Mouse (Mus musculus): Measurements from ENCODE around the gene Trappc2l.
"Not testable (repeated sequence)": the region's sequence is repeated elsewhere in the genome, so short reads cannot be mapped to it uniquely, and the experiment has no call there.

Trappc2l gene

DNA sequence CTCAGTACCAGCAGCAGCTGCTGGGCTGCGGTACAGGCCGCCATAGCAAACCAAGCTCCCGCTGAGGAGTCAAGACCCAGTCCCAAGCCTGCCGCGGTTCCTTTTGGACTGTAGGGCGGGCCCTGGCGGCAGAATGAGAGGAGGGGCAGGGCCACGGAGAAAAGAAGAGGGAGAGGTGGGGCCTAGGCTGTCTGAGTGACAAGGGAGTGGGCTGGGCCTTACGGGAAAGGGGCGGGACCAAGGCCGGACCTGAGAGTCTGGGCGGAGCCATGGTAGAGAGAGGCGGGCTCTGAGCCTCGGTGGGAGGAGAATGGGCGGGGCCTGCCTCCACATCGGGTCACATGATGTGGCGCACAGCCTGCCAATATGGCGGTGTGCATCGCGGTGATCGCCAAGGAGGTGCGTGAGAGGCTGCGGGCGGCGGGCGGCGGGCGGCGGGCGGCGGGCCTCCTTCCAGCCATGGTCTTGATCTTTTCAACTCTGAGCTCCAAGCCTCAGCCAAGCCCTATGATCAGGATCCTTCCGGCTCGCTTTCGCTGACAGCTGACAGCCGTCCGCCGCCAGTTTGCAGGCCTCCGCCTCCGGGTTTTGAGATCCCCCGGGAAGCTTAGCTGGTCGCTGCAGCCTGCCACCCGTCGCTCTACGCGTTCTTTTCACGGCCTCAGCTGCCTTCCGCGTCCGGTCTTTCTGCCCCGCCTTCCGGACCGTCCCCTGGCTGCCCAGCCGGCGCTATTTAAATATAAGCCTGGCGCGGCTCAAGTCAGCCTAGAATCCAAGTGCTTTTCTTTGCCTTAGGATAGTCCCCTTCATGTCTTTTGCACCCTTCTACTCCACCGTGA, at the start of gene Trappc2l, which contains the start of gene Galns:
Gene Trappc2l, plus strand, starts transcription at position 346 of the 839 bp plus-strand sequence.
Gene Galns, minus strand, starts transcription at position 169 of the 839 bp plus-strand sequence.
- DNase-seq (ENCODE audit: low spot score) = peak; percentile 94

DNA sequence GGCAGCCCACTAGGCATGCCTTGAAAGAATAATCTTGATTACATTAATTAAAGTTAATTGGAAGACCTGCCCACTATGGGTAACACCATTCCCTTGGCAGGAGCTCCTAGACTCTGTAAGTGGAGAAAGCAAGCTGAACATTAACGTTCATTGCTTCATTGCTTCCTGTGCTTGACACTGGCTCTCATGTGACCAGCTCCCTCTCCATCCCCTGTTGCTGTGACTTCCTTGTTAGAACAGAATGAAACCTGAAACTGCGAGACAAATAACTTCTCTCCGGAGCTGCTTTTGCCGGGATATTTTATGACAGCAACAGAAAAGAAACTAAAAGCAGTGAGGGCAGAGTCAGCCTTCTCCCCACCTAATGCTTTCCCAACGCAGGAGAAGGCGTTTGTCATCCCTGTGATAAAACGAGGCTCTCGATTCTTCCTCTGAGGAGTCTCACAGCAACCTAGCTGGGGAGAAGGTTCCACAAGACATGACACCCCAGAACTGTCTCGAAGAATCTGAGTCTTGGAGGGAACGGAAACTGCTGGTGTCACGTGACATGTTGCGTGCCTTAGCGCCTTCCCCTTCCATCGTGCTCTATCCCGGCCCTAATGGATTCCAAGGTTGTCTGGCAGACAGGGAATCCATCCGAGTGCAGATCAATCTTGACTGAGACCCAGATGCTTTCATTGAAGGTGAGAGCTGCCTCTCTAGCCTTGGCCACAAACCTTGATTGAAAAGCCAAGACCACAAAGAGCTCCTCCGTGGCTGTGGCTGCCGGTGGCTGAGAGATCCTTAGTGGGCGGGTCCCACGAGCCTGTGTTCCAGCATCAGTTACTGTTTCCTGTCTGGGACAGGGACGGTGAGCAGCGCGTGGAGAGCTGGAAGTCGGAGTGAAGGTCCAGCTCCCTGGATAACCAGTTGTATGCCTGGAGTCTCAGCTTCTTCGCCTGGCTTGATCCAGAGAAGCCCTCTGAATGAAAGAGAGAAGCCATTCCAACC, 46.8 kb upstream of the Trappc2l start:
- no peak for DNase-seq (ENCODE audit: low spot score)

DNA sequence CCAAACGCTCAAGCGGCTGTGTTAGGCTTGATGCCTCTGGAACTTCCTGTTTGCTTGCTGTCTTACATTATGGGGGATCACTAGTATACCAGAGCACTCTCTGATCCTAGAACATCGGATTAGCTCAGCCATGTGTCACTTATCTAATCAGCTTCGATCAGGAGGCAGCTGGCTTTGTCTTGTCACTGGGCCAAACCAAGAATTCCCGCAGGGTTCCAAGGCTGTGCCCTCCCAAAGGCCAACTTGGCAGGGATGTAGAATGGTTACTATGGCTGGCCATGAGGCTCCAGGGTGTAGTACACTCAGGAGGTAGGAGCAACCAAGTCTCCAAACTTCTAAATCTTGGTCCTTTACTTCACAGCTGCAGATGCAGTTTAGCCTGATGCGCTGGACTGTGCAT, 44.7 kb upstream of the Trappc2l start:
- no peak for DNase-seq (ENCODE audit: low spot score)

- peak; percentile 92 for DNase-seq (ENCODE audit: low spot score)
Observed at GRCm38 (mm10) chr8:122567361-122568108, 43.9 kb upstream of the Trappc2l start, which contains the start of gene Cdt1. TSS of gene Cdt1 (plus strand) at chr8:122568015.

- no peak for DNase-seq (ENCODE audit: low spot score)
Observed at GRCm38 (mm10) chr8:122568109-122568504, 43.3 kb upstream of the Trappc2l start.

- DNase-seq (ENCODE audit: low spot score) = no peak
Observed at GRCm38 (mm10) chr8:122568881-122569309, 42.5 kb upstream of the Trappc2l start.

GRCm38 (mm10) chr8:122569329-122569728, 42.1 kb upstream of the Trappc2l start:
- DNase-seq (ENCODE audit: low spot score) = no peak

DNA sequence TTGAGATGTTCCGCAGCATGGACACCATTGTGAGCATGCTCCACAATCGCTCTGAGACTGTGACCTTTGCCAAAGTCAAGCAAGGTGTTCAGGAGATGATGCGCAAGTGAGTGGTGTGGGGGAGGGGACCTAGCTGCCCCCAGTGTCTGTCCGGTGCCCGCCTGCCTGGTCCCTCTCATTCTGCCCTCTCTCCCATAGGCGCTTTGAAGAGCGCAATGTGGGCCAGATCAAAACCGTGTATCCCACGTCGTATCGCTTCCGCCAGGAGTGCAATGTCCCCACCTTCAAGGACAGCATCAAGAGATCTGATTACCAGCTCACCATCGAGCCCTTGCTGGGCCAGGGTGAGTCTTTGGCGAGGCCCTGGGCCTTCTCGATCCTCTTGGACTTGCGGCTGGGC, 41.4 kb upstream of the Trappc2l start:
- DNase-seq (ENCODE audit: low spot score) = no peak

DNA sequence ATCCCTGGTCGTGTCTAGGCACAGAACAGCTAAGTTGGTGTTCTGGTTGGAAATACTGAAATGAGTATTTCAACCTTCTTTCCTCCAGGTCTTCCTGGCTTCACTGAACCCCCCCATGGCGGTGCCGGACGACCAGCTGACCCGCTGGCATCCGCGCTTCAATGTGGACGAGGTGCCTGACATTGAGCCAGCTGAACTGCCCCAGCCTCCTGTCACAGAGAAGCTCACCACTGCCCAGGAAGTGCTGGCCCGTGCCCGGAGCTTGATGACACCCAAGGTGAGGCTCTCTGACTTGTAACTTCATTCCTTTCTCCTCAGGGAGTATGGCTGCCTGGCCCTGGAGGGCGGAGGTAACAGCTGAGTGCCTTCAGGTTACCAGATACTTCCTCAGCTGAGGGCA, 40.3 kb upstream of the Trappc2l start:
- no peak for DNase-seq (ENCODE audit: low spot score)

GRCm38 (mm10) chr8:122571750-122572267, 39.6 kb upstream of the Trappc2l start:
- no peak for DNase-seq (ENCODE audit: low spot score)

DNA sequence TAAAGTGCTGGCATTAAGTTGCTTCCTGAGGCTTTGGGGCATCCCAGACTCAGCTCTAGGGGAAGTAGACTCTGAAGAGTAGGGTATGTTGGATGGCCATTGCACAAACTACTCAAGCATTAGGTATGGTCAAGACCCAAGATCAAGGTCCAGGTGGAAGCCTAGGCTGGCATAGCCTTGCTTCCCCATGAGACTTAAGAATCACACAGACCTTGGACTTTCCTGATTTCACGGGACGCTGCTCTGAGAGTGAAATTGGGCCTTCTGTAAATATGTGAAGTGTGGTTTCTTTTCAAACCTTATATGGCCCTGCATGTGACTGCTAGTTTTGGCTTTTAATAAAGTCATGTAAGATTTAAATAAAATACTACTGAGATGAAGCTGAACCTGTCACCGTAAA, 38.7 kb upstream of the Trappc2l start:
- DNase-seq (ENCODE audit: low spot score) = no peak

DNA sequence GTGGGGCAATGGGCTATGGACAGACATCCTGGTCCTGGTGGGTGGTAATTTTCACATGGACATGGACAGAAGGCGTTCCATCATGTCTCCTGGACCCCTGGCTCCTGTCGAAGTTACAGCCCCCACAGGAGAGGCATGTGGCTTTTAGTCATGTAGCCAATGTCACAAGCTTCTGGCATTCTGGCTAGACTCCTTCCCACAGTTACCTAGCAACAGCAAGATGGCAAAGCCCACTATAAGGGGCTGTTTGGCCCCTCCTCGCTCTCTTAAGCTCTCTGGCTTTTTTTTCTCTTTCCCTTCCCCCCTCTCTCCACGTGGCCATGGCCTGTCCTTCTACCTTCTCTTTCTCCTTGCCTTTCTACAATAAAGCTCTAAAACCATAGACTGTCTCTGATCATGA, 38.3 kb upstream of the Trappc2l start:
- not testable (repeated sequence) for DNase-seq (ENCODE audit: low spot score)

DNA sequence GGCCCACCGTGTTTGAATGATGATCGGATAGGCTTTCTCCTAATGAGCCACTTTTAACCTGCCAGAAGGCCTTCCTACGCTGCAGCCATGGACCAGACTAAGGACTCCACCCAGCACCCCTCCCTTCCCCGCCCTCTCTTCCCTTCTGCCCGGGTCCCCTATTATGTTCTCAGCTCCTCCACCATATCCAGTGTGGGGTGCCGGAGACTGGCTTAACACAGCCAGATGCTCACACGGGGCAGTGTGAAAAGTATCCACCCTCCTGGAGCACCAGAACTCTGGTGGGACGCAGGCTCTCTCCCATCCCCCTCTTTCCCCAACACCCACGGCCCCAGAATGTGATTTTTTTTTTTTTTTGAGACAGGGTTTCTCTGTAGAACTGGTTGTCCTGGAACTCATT, 37.9 kb upstream of the Trappc2l start:
- DNase-seq (ENCODE audit: low spot score) = no peak

GRCm38 (mm10) chr8:122574264-122574663, 37.2 kb upstream of the Trappc2l start:
- no peak for DNase-seq (ENCODE audit: low spot score)

DNA sequence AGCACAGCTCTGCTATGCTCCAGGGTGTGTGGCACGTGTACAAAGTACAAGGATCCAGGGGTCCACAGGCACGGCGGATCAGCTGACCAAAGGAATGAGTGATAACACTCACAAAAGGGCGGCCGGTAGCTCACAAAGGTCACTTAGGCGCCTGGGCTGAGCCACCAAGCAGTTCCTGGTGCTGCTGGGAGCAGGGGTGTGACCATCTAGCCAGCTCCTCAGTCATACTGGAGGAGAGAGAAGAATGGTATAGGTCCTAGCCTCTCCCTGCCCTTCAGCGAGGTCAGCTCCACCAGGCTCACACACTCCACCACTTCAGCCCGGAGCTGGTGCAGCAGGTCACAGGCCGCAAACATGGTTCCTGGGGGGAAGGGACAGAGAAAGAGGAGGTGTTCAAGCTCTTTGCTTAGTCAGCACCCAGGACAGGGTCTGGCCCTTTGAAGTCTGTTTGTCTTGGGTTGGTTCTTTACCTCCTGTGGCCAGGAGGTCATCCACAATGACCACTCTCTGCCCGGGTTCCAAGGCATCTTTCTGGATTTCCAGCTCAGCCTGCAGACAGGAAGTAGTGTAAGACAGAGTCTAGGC, 36.7 kb upstream of the Trappc2l start:
- no peak for DNase-seq (ENCODE audit: low spot score)

GRCm38 (mm10) chr8:122575286-122575685, 36.2 kb upstream of the Trappc2l start:
- no peak for DNase-seq (ENCODE audit: low spot score)

DNA sequence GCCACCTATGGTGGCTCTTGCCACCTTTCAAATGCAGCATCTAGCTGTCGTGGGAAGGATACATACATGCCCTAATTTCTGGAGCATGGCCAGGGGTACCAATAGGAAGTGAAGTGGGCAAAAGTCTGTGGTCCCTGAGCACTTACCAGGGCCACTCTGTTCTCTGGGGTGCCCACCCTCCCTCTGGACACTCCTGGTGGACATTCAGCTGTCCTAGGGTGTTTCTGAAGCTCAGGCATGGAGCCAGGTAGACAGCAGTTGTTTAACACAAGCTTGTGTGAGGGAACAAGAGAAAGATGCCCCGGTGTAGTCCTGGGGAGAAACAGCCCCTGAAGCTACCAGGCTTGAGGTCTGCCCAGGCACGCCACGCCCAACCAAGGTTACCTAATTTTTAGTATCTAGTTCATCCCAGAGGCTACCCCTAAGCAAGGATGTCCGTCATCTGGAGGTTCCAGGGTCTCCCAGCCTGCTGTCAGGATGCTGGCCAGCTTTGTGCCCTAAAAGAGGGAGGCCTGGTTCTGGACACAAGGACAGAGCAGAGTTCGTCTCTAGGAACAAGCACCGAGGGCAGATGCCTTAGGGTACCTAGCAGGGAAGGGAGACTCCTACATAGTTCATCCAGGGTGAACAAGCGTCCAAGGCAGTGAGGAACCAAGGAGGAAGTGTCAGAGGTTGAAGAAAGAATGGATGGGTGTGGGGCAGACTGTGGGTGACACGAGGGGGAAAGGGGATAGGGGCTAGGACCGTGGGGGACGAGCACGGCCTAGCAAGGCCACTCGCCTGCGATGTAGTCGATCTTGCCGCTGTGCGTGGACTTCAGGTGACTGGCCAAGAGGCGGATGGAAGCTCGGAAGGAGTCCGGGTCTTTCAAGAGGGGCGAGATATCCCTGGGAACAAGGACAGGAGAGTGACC, 35.4 kb upstream of the Trappc2l start:
- DNase-seq (ENCODE audit: low spot score) = no peak

GRCm38 (mm10) chr8:122576648-122577022, 34.8 kb upstream of the Trappc2l start, which contains the start of gene Aprt:
TSS of gene Aprt (minus strand) at chr8:122576909.
- peak; percentile 97 for DNase-seq (ENCODE audit: low spot score)

- no peak for DNase-seq (ENCODE audit: low spot score)
Observed at GRCm38 (mm10) chr8:122577116-122577515, 34.3 kb upstream of the Trappc2l start.

- DNase-seq (ENCODE audit: low spot score) = no peak
Observed at GRCm38 (mm10) chr8:122579196-122579595, 32.2 kb upstream of the Trappc2l start.

Data from urinary bladder, postnatal 25 days (tissue).